Mouse (Mus musculus): ENCODE results near the gene Phactr3.

Gene Phactr3

DNA sequence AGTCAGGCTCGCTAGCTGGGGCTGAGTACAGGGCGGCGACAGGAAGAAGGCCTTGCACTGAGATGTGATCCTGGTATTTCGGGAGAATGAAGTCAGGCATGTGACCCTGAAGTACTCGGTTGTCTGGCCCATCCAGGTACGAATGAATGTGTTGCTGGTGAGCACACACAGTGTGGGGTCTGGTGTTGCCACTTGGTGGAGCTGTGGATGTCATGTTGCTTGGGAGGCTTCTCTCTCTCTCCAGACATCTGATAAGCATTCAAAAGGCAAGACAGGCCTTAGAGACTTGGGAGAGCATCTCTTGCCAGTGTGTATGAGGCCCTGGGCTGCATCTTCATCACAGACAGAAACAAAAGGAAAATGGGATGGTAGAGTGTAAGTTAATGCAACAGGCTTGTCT, 77.3 kb downstream of the Phactr3 start:
- DNase-seq = no peak

DNA sequence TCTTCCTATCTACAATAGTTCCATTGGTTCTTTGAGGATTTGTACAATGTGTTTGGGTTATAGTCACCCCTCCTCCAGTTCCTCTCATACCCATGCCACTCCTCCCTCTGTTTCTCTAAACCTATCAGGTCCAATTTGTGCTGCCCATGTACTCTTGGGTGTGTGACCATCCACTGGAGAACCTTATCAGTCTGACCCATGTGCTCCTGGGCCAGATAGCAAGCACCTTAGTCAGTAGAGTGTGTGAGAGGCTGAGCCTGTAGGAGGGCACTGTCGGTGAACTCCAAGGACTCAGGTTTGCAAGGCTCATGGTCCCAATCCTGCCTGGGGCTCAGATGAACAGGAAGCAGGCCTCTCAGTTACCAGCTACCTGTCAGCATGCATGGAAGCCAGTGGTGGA, 78.8 kb downstream of the Phactr3 start:
- DNase-seq = no peak

DNA sequence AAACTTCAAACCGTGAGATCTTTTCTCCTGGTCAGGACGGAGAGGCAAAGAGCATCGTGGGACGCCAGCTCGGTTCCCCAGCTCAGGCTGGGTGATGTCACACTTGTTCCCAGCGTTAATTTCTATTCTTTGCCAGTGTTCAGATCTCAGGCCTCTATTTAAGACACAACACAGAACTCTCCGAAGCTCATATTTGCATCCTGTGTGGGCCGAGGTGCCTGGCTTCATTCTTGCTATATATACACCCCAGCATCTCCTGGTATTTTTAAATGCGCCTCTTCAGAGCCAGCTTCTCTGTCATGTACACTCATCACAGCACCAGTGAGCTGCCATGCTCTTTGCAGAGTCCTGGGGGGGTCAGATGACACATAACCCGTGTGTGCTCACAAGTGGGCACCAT, 85.7 kb downstream of the Phactr3 start:
- DNase-seq = no peak

DNA sequence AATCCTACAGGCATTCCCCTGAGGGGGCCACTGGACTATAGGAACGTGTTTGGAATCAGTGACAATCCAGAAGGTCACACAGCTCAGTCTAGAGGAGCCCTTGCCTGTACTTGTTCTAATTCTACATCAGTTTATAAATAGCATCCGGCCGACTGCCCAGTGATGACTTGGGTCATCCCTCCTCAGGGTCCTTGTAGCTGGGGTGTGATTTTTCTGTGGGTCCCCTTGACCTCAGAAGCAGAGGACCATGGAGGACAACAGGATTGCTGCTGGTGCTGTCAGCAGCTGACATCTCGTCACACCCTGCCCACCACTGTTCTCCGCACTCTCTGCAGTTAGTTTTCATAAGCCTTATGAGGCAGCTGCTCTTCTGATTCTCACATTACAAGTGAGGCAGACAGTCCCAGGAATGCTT, 89.4 kb downstream of the Phactr3 start:
- no peak for DNase-seq

DNA sequence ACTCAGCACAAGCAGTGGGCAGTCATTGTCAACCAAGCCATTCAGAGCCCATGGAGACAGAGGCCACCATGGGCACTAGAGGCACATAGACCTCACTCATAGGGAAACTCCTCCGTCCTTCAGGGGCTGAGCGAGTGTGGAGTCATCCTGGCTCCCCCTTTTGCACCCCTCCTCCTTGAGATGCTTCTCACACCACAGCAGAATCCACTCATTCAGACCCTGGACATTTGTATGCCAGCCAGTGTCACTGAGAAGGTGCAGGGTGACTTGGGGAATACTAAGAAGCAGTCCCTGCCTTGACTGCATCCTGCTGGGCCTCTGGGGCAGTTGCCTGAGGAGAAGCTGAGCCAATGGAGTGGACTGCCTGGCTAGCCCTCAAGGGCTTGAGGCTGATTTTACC, 95.1 kb downstream of the Phactr3 start:
- no peak for DNase-seq

DNA sequence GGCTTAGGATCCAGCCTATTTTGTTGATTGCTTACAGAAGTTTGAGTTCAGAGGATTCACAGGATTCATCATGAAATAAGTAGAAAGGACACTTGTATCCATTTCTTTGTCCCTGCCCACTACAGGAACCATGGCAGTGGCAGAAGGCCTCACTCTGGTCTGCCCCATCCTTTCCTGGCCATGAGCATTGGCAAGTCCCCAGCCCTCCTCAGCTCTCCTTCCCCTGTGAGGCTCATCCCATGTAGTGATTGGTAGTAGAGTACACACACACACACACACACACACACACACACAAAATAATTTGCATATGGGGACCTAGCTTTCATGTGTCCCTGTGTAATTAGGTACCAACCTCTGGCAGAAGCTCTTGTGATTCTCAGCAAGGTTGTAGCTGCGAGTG, 95.8 kb downstream of the Phactr3 start:
- no peak for DNase-seq

DNA sequence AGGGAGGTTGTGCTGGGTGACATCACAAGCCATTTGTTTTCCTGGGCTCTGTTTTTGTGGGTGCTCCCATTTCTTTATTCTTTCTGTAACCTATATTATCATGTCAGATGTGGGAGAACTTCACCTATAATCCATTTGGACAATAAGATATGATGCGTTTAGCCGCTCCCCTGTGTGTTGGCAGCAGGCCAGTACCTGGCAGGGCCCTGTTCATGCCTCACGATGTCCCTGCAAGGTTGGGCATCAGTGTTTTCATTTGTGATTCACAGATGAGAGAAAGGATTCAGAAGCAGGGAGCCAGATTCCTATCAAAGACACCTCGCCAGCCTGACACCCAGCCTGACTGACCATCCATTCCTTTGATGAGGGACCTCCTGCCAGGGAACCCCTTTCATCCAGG, 99.7 kb downstream of the Phactr3 start:
- DNase-seq = no peak

DNA sequence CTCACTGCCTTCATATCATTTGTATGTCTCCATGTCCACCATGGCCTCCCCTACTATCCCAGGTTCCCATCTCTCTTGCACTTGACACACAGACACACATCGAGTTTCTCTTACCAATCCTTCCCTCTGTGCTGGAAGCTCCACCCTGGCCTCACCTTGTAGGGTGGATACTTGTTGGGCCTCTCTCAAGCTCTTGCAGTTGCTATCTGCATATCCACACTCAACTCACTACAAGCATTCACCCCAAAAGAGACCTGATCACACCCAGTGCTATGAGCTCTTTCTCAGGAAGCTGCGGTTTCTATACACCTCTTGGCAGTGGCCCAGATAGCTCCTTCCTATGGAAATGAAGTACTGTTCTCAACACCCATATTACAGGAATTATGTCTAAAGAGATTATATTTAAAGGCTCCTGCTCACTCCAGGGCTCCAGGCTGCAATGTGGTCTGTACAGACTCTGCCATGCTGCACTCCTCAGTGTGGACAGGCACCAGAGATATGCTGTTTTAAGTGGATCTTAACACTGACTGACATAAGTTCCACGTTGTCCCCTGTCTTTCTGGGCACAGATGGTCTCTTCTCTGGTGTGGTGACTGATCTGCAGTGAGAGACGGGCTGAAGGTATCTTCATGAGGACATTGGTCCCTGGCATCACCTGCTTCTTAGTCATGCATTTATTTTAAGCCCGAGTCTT, 100.8 kb downstream of the Phactr3 start:
- DNase-seq = no peak

DNA sequence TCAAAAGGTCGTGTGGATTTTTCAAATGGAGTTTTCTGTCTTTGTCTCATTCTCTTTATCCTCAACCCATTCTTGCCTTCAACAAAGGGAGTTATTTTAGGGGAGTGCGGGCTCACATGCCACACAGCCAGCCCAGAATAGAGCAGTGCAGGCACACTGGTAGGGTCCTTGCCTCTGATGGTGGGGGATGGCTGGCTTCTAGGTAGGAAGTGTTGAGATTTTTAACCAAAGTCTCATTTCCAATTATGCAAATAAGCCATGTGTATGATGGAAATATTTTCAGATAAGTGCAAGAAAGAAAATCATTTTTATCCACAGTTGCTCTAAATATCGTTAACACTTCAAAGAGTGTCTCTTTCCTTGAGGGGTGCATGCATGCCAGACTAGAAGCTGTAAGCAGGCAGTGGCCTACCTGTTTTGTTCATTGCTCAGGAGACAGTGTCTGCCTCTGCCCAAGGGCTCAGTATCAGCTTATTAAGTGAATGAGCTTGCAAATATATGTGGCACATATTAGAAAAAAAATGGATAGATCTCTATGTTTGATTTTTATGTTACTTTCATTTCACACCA, 101.5 kb downstream of the Phactr3 start:
- no peak for DNase-seq

DNA sequence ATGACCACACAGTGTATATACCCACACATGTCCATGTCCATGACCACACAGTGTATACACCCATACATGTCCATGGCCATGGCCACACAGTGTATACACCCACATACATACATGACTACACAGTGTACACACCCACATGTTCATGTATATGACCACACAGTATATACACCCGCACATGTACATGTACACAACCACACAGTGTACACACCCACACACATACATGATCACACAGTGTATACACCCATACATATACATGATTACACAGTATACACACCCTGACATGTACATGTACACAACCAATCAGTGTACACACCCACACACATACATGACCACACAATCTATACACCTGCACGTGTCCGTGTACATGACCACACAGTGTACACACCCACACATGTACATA, 102.2 kb downstream of the Phactr3 start:
- DNase-seq = no peak

DNA sequence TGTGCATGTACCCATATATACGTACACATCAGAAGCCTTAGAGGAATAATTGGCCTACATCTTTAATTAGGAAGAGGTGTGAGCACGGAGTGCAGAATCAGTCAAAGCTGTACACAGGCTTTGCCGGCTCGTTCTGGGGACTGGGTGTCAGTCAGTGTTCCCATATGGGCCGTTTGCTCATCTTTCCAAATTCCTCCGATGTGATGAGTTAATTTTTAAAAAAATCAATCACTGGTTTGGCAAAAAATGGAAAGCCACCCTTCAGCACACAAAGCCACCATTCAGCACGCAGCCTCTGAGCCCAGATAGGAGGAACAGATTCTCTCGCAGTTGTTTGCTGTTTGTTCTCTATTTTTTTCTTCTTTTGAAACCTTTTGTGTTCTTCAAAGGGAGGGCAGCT, 110.5 kb downstream of the Phactr3 start:
- no peak for DNase-seq

DNA sequence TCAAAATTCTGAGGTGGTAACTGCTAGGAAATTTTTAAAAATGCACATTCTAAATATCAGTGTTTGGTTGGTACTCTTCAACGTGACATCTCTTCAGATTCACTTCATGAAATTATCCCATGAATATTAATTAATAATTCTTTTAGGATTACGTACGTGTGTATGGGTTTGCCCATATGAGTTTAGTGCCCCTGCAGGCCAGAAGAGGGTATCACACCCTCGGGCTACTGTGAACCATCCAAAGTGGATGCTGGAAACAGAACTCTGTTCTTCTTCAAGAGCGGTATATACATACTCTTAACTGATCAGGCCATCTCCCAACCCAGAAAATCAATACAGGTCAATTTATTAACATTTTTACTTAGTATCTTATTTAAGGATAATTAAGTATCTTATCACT, 114.7 kb downstream of the Phactr3 start:
- no peak for DNase-seq

DNA sequence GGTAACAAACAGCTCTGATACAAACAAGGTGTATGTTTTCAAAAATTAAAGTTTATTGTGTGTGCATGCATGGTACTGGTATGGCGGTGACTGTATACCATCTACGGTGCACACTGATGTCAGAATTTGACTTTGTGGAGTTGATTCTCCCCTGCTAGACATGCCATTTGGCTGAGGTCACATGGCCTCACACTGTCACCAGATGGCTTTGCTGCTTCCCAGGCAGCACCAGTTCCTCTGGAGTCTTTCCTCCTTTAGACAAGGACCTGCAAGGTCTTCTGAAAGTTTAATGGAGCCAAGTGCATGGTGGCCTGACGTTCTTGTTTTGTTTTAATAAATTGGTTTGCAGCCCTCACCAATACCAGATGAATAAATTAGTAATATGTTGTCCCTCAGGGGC, 118.3 kb downstream of the Phactr3 start:
- DNase-seq = no peak

DNA sequence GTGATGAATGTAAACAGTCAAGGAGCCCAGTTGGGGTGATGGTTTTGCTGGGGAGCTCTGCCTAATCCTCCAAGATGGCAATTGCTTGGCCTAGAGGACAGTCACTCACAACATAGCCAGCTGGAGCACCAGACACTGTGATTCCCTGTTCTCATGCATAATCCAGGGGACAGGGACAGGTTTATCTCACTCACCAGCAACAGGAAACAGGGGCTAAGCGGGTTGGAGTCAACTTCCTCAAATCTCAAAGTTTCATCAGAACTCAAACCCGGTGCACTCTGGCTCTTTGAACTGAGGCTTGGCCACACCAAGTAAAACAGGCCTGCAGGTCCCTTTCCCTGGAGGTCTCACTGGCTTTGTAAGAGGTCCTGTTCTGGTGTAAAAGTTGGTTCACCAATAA, 119.7 kb downstream of the Phactr3 start:
- DNase-seq = no peak

DNA sequence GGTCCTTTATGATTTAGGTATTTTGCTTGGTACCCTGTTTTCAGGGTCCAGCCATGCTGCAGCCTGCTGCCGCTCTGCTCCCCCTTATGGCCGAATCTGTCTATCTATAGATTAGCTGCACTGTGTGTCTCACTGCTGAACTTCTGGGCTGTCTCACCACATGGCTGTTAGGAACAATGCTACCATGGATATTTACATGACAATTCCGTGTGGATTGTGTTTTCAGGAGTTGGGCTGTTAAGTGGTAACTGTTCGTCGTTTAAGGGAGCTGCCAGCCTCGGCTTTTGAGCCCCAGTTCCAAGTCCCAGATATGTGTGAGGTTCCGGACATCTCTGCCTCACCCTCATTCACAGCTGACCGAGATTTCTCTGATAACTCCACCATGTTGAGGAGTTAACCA, 122.1 kb downstream of the Phactr3 start:
- DNase-seq = no peak

DNA sequence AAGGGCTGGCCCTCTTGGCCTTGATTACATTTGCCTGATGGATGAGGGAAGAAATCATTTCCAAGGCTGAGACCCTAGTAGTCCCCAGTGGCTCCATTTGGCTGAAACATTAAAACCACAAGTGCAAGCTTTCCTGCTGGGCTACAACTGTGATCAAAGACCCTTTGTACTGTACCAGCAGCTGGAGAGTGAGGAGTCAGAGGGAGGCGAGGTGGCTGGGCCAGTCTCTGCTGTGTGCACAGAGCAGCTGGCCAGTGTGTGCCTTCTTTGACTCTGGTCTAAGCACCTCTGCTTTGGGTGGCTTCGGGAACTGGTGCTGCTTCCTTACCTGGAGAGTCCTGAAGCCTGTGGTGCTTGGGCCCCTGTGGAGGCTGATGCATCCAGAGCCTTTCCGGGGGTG, 122.6 kb downstream of the Phactr3 start:
- no peak for DNase-seq

DNA sequence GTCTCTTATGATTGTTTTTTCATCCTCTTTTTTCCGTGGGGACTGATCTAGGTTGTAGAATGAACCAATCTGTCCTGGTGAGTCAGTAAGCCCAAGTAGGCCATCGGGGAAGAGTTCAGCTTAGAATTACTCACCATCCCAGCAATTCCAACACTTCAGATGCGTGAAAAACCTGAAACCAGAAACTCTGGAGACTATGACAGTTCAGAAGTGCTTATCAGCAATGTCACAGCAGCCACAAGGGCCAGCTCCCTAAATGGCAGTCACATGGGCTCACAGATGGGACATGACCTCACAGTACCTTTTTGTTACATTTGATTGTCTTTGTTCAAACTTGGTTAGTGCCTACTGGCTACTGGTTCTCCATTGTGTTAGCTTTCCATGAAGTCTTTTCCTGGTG, 124.2 kb downstream of the Phactr3 start:
- DNase-seq = no peak

DNA sequence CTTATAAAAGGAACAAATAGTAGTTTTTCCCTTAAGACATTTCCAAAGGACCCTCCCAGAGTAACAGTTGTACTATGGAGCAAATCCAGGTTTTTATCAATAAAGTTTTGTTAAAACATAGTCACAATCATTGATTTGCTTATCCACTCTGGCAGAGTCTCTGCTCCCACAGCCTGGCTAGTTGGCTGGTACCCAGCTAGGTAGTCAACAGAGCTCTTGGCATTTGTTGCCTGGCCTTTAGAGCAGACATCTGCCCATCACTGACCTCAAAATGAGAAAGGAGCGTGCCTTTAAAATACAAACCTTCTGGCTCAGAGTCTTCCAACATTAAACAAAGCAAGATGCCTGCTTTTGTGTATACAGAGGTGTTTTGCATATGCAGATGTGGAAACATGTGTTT, 126.1 kb downstream of the Phactr3 start:
- DNase-seq = no peak

DNA sequence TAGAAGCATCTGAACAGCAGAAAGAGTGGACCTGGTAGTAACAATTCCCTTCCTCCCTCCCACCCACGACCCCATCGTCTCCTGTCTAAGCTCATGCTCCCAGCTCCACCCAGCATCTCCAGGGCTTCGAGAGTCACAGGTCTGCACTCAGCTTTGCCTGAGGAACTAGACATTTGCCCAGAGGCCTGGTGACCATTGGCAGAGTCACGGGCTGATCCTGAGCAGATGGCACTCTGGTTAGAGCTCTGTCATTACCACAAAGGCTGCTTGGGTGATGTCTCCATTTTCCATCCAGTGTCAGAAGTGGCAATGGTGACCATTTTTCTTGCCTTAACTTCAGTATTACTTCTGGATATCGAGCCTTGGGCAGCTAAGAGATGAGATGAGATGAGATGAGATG, 127.1 kb downstream of the Phactr3 start:
- no peak for DNase-seq

DNA sequence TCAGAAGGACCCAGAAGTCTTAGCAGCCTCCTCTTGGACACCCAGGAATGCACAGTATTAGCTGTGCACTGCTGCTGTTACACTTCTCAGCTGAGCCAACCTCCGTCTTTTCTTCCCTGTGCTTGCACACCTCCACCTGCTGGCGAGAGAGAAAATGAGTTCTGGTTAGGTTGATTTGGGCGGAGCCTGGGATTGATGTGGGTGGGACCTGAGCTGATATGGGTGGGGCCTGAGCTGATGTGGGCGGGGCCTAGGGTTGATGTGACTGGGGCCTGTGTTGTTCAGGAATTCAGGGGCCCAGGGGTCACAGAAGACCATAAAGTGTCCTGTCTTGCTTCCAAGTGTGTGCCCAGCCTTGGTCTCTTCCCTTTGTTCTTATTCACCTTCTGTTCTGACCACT, 128.0 kb downstream of the Phactr3 start:
- DNase-seq = no peak

DNA sequence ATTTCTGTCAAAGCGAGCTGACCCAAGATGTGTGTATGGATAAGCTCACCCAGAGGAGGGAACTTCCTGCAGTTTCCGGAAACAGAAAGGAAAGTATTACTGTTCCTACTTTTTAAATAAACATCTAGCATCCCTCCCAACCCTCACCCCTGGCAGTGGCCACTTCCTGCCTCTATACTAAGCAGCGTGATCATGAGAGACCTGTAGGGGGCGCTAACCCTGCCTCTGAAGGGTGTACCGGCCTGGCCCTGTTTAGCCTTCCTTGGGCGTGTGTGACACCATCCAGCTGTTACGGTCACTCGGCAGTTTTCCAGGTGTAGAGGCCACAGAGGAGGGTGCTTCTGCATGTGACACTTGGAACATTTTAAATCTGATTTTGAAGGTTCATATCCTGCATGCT, 128.5 kb downstream of the Phactr3 start:
- DNase-seq = no peak

DNA sequence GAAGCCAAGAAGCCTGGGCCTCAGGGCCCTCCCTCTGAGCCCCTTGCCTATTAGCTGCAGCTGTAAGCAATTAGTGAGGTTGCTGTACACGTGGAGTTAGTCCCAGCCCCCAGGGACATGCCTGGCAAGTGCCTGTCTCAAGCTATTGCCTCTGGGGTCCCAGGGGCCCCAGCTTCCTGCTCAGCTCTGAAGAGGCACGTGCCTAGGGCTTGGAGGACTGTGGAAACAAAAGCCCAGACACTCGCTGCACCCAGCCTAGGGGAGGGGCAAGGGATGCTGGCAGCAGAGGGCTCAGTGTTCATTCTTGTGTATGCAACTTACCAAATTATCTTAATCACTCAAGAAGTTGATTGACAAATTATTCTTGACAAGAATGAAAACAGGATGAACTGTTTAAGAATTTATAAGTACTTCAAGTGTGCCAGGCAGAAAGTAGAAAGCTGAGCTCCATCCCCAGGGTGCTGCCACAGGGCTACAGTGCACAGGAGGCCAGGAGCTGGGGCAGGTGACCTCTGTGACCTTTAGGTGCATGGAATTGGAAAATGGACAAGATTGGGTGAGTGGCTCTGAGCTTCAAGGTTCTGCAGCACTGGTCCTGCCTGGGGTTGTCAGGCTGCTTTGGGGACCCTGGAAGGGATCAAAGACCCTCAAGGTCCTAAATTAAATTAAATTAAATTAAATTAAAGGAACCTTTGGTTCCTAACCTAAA, 138.5 kb downstream of the Phactr3 start:
- no peak for DNase-seq

DNA sequence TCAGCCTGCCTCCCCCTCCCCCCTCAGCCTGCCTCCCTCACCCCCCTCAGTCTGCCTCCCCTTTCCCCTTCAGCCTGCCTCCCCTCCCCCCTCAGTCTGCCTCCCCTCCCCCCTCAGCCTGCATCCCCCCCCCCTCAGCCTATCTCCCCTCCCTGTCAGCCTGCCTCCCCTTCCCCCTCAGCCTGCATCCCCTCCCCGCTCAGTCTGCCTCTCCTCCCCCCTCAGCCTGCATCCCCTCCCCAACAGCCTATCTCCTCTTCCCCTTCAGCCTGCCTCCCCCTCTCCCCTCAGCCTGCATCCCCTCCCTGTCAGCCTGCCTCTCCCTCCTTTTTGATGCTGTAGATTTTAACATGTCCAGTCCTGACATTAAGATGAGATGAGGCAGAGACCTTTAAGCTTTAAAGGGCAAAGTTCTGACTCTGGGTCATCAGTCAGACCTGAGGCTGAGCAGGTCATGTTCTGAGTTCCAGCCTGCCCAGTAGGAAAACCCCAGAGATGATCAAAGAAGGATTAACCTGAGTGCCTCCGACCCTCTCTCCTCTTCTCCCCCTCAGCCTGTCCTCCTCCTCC, 139.3 kb downstream of the Phactr3 start:
- DNase-seq = no peak

DNA sequence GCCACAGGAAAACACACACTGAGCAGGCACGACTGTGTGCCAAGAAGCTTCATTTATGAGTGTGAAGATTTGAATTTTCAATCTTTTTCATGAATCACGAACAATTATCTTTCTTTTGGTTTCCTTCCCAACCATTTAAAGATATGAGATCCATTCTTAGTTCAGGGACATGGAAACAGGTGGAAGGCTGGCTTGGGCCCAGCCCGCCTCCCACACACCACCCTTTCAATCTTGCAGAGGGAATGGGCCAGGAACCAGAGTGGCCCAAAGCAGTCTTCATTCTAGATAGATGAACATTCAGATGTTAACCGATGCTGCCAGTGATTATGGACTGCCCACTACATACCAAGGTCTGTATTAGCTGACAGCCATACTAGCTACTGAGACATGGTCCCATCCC, 144.3 kb downstream of the Phactr3 start:
- no peak for DNase-seq

Measured in kidney, postnatal 25 days (tissue).